Mouse (Mus musculus) lung, postnatal 14 days (tissue): Measurements from ENCODE around the gene 1110017D15Rik.

Source experiments
- DNase-seq: peaks from one replicate; pipeline ENCODE4 v3.0.0; 2021

1110017D15Rik gene

GRCm38 (mm10) chr4:41507998-41508397 is 9.1 kb downstream of the 1110017D15Rik start:
- DNase-seq, result no peak

GRCm38 (mm10) chr4:41507326-41507924 is 9.7 kb downstream of the 1110017D15Rik start:
- no peak for DNase-seq

DNA sequence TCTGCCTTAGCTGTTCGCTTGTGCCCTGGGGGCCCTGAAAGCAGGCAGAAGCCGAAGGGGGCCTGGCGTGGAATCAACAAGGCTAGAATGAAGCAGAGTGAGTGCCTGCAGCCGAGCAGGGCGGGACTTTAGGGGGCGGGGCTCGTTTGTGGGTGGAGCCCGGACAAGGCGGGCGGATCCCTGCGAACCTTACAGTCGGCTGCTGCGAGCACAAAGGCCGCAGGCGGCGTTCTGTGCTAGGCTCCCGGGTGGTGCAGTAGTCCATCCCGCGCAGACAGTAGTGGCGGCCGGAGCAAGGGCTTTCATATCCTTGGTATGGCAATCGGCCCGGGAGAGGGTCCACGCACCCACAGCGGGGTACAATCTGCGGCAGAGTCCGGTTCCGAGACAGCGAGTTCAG is 10.2 kb downstream of the 1110017D15Rik start:
- DNase-seq, result peak; percentile 89

DNA sequence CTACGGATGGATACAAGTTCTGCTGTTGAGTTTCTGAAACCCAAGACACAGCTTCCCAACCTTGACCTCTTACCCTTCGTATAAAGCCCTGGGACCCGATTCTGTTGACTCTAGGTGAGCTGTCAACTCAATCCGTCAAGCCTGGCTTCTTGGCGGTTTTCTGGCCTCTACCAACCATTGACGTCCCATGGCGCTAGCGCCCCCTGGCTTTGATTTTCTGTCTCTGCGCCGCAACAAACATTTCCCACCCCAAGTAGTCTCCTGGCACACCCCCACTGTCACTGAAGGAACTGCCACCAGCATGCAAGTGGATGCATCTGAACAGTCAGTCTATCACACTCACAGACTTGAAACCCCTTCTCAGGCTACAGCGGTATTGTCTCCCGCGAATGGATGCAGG is 11.0 kb downstream of the 1110017D15Rik start:
- peak; percentile 72 for DNase-seq

- DNase-seq, result peak; percentile 52
Measured at GRCm38 (mm10) chr4:41505131-41505551, 12.0 kb downstream of the 1110017D15Rik start.

- DNase-seq, result no peak
Measured at GRCm38 (mm10) chr4:41504325-41504724, 12.8 kb downstream of the 1110017D15Rik start.

GRCm38 (mm10) chr4:41502986-41503412 is 14.1 kb downstream of the 1110017D15Rik start, which contains the start of gene AI464131:
Gene AI464131, minus strand, starts transcription at chr4:41503076.
- peak; percentile 99 for DNase-seq

- DNase-seq, result peak; percentile 58
Measured at GRCm38 (mm10) chr4:41502171-41502940, 14.8 kb downstream of the 1110017D15Rik start.

- no peak for DNase-seq
Measured at GRCm38 (mm10) chr4:41500787-41501186, 16.3 kb downstream of the 1110017D15Rik start.

DNA sequence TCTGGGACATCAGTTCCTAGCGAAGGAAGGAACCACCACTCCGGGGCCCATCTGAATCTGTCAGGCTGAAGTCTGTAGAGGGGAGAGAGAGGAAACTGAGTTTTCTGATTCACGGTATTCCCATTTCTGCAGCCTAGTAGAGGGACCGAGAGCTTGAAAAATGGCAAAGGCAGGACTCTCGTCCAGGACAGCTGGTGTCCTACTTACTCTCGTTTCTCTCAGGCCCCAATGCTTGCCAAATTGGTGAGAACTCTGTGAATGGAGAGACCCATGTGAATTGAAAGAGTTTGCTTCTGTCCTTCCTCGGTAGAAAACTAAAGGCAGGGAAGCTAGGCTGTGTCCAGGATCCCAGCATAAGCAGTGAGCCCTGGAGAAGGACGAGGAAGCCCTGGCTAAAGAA is 17.5 kb downstream of the 1110017D15Rik start:
- DNase-seq, result no peak

DNA sequence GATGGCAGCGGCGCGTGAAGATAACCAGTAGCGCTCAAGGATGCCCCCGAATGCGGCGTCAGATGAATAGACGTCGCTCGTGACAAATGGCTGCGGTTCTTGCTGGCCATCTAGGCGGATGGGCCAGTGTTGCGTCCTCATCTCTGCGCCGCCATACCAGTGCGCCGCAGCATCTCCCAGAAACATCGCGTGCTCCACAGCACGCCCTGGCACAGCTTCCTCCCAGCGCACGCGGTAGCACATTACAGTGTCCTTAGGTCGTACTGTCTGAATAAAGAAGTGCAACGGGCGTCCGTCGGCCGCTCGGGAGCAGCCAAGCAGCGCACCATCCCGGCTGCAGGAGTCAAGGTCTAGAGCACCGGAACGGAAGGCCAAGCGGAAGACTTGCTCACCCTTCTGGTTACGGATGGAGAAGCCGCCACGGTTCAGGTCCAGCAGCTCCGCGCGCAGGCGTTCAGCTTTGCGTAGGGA is 18.2 kb downstream of the 1110017D15Rik start:
- no peak for DNase-seq

GRCm38 (mm10) chr4:41497995-41498845 is 18.9 kb downstream of the 1110017D15Rik start:
- no peak for DNase-seq

DNA sequence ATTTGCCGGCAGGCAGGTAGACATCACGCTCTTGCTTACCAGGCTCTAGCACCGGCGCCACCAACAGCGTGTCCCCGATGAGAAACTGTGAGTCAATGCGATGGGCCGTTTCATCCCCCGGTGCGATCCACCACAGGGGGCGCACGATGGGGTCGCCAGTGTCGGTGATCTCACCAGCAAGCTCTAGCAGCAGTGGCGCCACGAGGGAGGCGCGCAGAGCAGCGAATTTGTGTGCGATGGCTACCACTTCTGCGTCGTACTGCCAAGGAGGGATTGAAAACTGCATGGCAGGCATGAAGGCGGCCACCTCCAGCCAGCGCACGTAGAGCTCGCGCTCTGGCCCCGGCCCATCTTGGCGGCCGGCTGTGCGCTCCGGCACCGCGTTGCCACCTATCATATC is 19.6 kb downstream of the 1110017D15Rik start:
- no peak for DNase-seq

DNA sequence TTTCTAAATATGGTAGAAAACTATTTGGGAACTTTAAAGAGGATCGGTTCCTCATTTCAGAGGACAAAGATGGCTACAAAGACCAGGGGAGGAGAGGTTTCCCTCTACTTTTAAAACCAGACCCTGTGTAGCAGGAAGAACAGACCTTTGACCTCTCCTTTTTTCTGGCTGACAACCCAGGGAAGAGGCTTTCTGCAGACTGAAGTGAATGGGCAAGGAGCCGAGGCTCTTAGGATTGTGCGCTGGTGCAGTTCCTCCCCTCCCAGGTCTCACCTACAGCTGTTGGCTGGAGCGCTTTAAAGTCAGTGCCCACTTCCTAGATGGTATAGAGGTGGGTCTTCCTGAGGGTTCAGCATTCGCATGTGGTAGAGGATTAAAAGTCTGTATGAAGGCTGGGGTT is 20.1 kb downstream of the 1110017D15Rik start:
- DNase-seq, result no peak

GRCm38 (mm10) chr4:41495850-41496249 is 21.3 kb downstream of the 1110017D15Rik start:
- DNase-seq, result peak; percentile 39

- DNase-seq, result no peak
Measured at GRCm38 (mm10) chr4:41495076-41495475, 22.1 kb downstream of the 1110017D15Rik start.

DNA sequence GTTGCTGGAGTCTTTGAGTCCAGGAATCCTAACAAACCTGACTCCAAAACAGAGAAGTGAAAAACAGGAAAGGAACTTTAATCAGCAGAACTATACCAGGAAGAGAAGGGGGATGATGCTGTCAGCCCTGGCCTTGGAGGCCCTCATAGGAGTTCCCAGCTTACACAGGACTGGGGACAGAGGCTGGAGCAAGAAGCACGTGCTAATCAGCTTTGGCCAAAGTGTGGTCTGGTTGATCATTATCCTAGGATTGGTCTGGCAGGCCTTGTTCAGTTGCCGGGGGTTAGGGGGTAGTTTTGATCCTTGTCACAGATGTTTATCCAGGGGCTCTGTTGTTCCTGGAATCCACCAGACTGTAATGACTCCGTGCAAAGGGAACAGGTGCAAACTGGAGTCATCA is 22.8 kb downstream of the 1110017D15Rik start:
- DNase-seq, result no peak

- DNase-seq, result no peak
Measured at GRCm38 (mm10) chr4:41493464-41494116, 23.5 kb downstream of the 1110017D15Rik start.

DNA sequence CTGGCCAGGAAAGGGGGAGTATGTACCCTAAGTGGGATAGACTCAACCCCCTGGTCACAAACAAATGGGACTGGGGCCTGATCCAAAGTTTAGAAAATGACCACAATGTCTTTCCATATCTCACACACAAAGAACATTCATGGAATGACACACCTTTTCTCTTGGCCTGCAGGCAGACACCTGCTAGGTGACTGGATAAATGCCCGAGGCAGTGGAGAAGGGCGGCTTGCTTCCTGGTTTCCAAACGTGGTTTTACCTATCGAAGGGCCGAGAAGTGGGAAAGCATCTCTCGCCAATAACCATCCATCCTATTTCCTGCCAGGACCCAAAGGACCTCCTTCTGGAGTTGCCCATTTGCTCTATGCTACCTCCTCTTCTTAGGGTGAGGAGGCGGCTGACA is 24.2 kb downstream of the 1110017D15Rik start:
- DNase-seq, result no peak

- DNase-seq, result peak; percentile 75
Measured at GRCm38 (mm10) chr4:41481601-41482017, 35.5 kb downstream of the 1110017D15Rik start.

- peak; percentile 59 for DNase-seq
Measured at GRCm38 (mm10) chr4:41480254-41480653, 36.9 kb downstream of the 1110017D15Rik start.

DNA sequence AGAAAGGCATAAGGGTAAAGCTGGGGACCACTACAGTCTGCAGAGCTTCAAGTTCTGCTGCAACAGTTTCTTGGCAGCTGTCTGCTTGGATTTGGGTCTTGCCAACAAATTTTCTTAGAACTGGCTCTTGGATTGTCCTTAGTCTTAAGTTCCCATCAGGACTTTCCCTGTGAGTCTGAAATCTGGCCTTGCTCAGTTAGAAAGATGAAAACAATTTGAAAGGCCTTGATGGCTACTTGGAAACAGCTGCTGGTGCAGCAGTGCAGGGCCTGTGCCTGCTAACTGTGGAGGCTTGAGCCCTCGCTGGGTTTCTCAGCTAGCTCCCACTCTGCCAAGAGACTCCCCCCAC is 37.7 kb downstream of the 1110017D15Rik start:
- DNase-seq, result peak; percentile 42
